Mouse (Mus musculus) gastrocnemius, postnatal 36 days (tissue): ENCODE data around the gene Zfp467. TPM values are rescaled to one million over a fixed set of nuclear protein-coding genes. Genes with fewer than 3 reads are reported as not detected.
A peak's percentile ranks its signal among the peaks of the same experiment; 100 is the strongest.

ENCODE experiments used
- DNase-seq, 2 experiments: peaks; one replicate each; pipeline ENCODE4 v3.0.0; 2022
- intact Hi-C: fragments of 180-260 bp; cut with DNase I; formaldehyde crosslinking; loops from one replicate; pipeline ENCODE4 v1.15.1; 2025
- total RNA-seq, 2 experiments: library from RNA; stranded (reverse); gene quantifications; 2 replicates each; pipeline ENCODE4 v1.2.3; 2021

Gene Zfp467
- total RNA-seq, 2 experiments from 2014 or later, result 38.3 to 42.4 TPM

DNA sequence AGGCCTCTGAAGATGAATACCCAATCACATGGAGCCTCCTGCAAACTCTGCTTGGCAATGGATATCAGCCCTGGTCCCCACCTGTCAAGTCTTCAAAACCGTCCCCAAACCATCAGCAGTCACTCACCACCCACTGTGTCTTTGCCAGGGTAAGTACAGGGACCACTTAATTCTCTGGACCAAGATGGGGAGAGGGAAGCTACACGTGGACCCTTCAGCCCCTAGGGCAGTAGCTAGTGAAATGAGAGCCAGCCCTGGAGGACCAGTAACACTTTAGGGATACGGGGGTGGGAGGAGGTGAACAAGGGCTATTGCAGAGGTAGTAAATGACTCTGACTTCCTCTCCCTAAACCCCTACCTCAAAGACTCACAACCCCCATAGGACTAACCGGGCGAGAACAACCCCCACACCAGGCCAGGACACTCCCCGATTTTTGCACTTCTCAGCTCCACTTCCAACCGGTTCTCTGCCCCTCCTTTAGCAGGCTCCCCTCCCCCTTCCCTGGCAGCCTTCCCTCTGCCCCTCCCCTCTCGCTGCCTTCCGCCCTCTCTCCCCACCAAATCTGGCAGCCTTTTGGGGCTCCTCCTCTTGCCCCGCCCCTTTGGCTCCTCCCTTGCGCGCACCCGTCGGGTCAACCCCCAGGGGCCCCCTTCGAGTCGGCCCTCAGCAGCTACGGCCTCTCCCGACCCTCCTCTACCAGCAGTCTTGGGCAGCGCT, 1.9 kb downstream of the Zfp467 start:
- DNase-seq, result peak; percentile 92 to 95
- intact Hi-C loops, result loop anchor here (2.0 kb wide), 2 partner anchors 47 to 61 kb away; no protein-coding TSS in a partner anchor

DNA sequence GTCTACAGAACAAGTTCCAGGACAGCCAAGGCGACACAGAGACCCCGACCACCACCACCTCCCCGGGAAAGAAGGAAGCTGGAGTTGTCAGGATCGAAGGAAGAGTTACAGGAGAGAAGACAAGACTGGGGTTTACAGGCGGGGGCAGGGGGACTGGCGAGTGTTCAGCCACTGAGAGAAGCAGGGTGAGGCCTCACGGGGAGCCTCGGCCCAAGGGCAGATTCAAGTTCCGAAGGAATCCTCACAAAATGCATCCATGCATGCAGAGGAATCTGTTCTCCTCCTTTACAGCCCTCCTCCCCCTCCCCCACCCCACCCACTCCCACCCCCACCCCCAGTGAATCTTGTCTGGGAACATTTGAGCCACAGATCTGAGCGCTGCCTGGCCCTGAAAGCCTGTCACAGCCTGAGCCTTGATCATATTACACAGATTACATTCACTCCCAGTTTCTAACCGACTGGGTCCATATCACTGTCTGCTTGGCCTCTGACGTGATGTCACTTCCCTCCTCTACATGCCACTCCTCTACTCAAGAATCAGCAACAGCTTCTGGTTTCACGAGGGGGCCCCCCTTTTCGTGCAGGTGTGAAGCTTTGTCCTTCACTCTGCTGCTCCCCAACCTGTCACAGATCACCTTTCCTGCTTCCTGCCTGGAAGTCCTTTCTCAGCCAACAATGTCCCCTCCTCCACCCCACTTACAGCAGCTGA, 5.2 kb downstream of the Zfp467 start:
- intact Hi-C loops, result no loop called here
- DNase-seq, result no peak

DNA sequence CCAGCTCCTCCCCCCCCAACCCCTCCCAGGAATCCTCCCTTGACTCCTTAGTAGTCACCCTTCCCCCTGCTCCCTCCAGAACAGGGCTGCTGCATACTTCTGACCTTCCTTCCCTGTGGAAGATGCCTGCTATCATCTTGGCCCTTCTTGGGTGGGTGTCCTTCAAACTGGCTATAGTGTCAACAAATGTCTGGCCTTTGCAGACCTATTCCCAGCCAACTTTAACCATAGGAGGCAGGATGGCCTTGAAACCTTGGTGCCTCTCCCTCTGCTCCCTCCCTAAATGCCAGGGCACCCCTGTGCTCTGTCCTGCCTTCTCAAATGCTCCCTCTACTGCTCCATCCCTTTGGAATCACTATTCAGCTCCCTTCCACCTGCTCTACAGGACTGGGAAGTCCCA, 6.0 kb downstream of the Zfp467 start:
- no peak for DNase-seq
- intact Hi-C loops, result no loop called here

DNA sequence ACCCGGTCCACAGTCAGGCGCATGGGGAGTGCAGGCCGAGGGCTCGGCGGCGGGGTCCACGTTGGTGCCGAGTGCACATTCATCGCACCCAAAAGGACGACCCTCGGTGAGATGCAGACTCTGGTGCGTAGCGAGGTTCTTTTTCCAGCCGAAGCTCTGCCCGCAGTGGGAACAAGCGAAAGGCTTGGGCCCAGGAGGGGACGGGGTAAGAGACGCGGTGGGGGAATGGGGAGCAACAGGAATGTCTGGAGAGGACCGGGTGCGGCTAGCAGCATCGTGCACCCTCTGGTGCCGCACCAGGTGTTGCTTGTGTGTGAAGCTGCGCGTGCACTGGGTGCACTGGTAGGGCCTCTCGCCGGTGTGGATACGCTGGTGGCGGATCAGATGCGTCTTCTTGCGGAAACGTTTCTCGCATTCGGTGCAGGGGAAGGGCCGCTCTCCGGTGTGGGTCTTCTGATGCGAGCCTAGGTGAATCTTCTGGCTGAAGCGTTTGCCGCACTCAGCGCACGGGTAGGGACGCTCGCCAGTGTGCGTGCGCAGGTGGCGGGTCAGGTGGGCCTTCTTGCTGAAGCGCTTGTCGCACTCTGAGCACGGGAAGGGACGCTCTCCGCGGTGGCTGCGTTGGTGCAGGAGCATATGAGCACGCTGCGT, 7.0 kb downstream of the Zfp467 start:
- no peak for DNase-seq
- intact Hi-C loops, result no loop called here

DNA sequence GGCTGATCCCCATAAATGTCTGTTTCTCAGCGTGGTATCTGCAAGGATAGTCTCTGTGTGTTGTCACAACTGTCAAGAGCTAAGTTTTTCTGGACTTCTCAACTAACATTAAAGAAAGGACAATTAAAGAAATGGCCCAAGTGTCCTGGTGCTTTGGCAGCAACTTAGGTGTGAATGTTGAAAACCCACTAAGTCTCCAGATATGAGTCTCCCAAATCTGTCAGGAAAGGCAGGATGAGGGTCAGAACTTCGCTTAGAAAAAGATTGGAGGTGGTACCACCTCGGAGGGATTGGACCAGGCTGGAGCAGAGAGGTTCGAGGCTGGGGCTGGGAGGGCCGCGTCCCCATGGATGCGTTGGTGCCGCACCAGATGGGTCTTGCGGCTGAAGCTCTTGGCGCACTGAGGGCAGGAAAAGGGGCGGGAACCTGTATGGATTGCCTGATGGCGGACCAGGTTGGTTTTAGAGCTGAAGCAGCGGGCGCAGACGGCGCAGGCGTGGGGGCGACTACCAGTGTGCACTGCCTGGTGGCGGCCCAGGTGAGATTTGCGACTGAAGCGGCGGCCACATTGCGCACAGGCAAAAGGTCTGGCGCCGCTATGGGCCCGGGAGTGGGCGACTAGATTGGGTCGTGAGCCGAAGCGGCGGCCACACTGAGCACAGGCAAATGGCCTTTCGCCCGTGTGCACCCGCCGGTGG, 7.8 kb downstream of the Zfp467 start:
- DNase-seq, result no peak
- intact Hi-C loops, result no loop called here

DNA sequence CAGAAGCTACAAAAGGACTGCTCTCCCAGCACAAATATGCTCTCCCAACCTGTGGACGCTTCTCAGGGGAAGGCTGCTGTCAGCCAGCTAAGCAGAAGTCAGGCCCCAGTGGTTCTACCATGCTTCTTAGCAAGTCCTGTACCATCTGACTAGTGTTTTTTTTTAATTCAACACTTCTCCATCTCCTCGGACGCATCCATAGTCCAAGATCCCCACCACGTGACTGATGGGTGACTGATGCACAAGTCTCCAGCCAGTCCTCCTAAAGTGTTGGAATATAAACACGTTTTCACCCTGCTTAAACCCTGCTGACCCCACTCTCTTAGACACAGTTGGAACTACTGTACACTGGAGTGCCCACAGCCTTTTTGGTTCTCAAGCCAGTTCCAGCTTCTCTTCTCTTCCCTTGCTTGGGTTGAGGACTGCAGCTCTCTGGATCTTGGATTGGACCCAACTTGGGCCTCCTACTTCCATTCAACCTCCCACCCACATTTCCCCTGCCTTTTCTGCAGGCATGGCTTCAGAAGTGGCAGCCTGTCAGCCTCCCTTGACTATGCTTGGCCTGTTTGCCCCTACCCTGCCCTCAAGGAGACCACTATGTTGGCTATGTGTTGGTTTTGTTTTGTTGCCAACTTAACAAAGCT, 9.8 kb downstream of the Zfp467 start:
- intact Hi-C loops, result no loop called here
- DNase-seq, result no peak

DNA sequence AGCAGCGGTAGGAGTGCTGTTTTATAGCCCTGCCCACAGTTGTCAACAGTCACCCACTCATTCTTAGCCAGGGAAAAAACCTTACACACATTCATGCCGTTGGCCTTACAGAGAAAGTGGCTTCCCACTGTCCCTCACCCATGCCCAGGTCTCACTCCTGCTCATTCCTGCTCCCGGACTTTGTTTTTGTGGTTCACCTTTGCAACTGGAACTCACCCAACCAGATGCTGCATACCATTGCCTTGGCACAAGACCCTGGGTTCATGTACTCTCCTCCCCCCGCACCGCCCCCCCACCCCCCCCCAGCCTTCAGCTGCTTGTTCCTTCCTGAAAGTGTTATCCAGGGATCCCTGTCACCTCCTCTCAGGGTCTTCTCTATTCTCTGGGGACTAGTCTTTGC, 10.5 kb downstream of the Zfp467 start:
- no peak for DNase-seq
- intact Hi-C loops, result no loop called here

DNA sequence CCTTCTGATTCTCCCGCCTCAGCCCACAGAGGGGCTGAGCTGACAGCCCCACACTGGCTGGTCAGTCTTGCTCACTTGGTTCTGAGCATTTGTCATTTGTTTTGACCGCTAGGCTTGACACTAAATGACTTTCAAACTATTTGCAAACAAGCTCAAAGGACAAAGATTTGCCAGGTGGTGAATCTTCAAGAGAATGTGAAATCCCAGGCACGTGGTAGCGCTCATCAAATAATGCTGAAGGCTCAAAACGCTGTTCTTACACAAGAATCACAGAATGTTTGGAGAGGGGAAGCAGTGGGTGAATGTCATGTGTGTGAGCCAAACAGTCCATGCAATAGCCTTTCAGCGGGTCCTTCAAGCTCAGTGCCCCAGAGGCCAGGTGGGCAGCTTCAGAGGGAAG, 11.0 kb downstream of the Zfp467 start:
- intact Hi-C loops, result no loop called here
- DNase-seq, result no peak

DNA sequence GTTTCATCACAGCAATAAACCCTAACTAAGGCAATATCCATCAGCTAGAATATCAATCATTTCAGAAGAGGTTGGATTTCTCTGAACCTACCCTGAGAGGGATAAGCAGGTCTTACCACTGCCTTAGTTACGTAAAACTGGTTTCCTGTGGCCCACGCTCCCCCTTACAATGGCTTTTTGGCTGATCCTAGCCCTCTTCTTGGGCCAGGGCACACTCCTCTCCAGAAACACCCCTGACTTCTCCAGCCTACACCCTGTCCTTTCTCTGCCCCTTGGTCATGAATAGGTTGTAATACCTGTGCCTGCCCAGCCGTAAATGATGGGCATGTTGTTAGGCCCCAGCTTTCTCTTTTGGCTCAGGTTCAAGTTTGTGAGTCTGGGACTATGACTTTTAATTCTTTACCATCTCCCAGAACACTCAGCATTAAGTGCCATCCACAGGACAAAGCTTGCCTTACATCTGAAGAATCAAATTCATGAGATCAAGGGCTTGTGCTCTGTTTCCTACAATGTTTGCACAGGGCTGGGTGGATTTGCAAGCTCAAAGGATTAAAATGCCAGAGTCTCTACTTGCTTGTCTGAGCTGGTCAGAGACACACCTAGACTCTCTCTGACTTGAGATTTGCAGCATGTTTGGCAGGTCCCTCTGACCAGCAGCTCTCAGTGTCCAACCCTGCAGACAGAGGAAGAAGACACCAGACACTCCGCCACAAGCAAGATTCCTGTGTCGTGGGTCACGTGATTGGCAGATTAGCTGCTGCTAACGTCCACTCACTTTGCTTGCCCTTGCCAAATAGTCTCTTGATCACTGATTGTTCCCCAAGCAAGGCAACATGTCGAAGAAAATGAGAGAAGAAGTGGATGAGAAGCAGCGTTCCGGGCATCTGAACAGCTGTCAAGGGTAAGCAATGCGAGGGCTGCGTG, 12.5 kb downstream of the Zfp467 start:
- intact Hi-C loops, result no loop called here
- DNase-seq, result no peak

DNA sequence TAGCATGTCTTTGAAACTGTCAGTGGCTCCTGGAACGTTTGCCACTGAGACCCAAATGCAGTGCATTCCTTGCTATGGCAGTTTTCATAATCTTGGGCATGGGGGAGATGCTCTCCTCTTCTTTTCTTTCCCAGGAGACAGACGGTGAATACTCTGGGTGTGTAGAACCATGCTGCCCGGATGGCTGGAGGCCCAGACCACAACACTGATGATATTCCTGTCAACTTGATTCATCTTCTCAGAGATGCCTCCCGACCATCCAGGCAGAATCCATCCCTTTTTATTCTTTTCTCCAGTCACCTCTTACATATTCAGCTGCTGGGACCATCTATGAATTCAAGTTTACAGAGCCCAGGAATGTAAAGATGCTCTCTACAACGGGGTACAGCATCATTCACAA, 14.9 kb downstream of the Zfp467 start:
- intact Hi-C loops, result no loop called here

DNA sequence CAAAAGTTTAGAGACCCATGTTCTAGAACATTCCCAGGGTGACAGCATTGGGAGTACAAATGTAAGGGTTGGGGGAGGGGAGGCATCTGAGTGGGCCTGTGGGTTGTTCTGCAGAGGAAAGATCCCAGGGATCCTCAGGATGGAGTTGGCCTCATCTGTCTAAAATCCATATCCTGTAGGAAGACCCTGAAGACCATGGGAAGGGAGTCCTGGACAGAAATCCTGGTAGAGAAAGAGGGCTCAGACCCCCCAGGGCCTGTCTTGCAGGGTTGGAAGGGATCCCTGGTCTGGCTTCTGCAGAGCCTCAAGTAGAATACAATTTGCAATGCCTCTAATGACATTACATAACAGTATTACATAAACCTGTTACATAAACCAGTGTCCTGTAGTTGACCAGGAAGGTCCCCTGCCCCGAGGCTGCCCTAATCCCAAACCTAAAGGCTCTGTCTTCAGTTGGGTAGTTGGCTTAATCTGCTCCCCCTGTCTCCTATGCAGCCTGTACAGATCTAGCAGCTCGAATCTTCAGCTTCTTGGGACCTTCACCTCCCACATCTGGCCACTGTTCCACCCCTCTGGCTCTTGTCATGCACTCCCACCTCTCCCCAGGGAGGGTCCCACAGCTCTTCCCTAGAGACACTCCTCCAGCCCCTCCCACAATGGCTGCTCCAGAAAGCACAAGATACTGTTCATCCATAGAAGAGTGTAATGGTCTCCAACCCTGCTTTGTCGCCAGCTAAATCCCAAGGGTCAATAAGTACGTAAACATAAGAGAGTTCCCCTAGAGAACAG, 16.7 kb downstream of the Zfp467 start:
- intact Hi-C loops, result no loop called here

More for the DNA sequence above, 14.9 kb downstream of the Zfp467 start:
- DNase-seq, result no peak

DNA sequence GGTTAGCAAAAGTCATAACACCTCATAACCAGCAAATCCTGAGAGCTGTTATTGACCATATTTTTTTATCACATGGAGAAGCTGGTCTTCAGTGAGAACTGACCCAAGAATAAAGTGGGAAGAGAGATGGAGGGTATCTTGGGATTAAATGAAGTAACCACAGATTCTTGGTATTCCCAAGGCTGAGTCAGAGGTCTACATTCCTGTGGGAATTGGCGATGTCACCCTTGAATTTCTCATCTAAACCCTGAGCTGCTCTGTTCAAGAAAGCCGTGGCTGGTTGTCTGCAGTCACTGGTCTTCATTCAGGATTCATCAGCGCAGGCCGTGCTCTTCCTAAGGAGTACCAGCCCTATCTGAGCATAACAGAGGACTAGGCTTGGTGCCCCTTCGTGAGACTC, 18.7 kb downstream of the Zfp467 start:
- intact Hi-C loops, result no loop called here
- no peak for DNase-seq

More for the DNA sequence above, 16.7 kb downstream of the Zfp467 start:
- DNase-seq, result no peak

DNA sequence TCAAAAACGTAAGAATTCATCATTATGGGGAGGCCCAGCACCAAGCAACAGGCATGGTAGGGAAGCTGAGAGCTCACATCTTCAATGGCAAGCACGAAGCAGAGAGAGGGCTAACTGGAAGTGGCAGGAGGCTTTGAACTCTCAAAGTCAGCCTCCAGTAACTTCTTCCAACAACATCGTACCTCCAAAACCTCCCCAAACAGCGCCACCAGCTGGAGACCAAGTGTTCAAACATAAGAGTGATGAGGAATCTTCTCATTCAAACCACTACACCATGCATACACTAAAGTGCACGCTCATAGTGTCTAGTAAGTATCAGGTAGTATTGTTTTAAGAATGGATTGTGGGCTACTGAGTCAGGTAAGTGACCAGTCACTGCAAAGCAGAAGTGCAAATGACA, 21.6 kb downstream of the Zfp467 start:
- intact Hi-C loops, result no loop called here
- DNase-seq, result no peak

DNA sequence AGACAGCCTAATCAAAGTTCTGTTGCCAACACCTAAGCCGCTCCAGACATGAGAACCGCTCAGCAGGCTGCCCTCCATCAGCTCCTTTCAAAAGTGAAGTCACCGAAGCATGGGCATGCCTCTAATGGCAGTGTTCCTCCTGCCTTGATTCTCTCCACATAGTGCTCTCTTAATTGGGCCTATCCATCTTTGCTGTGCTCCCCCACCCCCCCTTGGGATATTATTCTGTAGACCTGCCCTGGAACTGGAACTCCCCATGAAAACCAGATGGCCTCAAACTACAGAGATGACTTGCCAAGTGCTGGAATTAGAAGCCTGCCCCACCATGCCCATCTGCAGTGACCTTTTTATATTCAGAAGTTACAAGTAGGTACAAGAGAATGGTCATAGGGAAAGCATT, 22.3 kb downstream of the Zfp467 start:
- intact Hi-C loops, result no loop called here
- no peak for DNase-seq

DNA sequence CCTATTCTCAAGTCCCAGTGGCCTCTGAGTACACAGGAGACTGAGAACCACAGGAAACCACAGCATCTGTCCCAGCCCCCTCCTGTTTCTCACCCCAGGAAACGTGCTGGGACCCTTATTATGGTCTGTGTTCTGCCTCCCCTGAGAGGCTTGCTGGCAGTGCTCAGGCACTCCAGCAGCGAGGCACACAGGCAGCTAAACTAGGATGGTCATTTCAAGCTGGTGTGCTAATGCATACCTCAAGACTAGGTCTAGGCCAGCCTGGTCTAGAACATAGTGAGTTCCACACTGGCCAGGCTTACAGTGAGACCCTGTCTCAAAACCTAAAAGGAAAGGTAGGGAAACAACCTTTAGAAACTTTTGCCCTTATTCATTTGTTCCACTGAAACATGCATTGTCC, 25.0 kb downstream of the Zfp467 start:
- DNase-seq, result no peak
- intact Hi-C loops, result no loop called here

DNA sequence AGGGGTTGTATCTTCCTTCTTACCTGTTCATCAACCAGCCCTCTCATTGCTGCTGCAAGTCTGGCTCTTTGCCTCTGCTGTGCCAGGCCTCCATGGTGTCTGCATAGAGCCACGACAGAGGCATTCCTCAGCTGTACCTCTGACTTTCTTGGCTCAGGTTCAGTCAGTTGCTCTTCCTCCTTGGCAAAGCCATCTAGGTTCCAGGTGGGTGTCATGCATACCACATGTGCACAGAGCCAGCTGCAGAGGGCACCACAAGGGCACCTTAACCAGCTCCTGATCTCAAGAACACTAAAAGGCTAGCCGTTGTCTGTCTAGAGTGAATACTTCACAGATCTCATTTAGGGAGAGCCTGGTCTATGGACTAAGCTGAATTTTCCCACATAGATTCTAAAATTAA, 29.1 kb downstream of the Zfp467 start:
- intact Hi-C loops, result no loop called here
- DNase-seq, result no peak

DNA sequence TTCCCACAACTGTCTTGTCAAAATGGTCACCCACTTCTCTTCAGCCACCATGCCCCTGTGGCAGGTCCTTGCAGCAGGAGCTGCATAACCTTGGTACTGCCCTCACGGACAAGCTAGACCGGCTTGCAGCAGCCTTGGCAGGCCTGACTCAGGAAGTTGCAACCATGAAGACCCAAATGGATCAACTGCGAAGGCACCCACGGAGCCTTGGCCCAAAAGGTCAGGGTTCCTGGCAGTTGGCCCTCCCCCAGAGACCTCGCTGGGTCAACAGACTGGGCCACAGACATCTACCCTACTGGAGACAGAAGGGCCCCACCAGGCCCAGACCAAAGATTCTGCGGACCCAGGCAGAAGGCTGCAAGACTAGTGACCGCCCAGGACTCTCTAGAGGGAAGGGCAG, 30.0 kb downstream of the Zfp467 start:
- intact Hi-C loops, result no loop called here
- peak in 1 of 2 experiments; percentile 10 for DNase-seq

DNA sequence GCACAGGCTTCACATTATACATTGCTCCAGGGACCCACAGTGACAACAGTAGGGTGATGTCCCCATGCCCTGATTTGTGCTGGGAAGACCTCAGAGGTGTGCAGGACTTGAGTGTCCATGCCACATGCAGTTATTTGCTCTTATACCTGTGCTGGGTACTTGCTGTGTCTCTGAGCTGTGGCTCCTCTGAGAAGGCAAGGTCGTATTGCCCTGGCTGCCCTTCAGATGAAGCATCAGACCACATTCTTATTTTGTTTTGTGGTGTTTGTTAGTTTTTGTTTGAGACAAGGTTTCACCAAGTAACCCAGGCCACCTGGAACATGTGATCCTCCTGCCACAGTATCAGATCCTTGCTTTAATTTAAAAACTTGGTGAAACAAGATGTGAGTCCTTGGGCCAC, 30.7 kb downstream of the Zfp467 start:
- intact Hi-C loops, result no loop called here
- no peak for DNase-seq

DNA sequence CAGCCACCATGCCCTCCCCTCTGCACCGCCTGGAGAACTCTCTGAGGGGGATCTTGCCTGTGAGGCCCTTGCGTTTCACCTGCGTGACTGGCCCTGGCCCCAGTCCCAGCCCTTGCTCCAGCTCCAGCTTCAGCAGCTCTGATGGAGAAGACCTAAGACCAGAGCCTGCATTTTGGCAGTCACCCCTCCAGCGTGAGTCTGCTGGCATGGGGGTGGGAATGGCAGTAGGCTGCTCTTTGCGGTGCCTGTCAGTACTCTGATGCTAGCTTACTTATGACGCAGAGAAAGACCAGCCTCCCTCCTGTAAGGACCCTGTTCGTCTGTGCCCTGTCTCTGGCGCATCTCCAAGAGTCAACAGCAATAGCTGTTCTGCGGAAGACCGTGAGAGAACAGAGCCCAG, 32.5 kb downstream of the Zfp467 start:
- intact Hi-C loops, result no loop called here
- no peak for DNase-seq
